ENCODE assay signal across 8 mouse cellular contexts in genomic region chr5:105792331-105792801, GRCm38 (mm10).
DNase-seq lines count a peak whose midpoint lies in the region; ATAC-seq and TF ChIP-seq lines count a peak whose summit lies in the region.

No protein-coding gene starts in this region.

- peak overlapping the region; percentile 48; the same call in 1 of the 2 replicates for H3K9ac ChIP-seq in ES-E14 (ENCODE audit: insufficient read depth, low read depth, low read length, poor library complexity, severe bottlenecking)
- peak overlapping the region; percentile 33 for H3K9ac ChIP-seq in midbrain, embryonic 16.5 days (ENCODE audit: low read depth, low read length)

- H3K4me1 ChIP-seq in ES-E14 (ENCODE audit: control insufficient read depth in 2 of 2, insufficient read depth in 2 of 2, low read length in 2 of 2, poor library complexity in 1 of 2): peaks cover 6 to 13% of the 10 kb centered on the region in 2 experiments; a peak in 3 of 4 replicates
- peaks cover 21% of the 10 kb centered on the region for H3K4me1 ChIP-seq in midbrain, embryonic 16.5 days (ENCODE audit: control insufficient read depth, insufficient read depth, low read length)

- DNase-seq in ES-E14 (ENCODE audit: low read depth, low spot score): no peak
- peak; percentile 48 to 54 for DNase-seq in cerebellum, postnatal 14 days
- DNase-seq in heart, postnatal 14 days: peak; percentile 22 to 33
- DNase-seq in kidney, postnatal 4 days: peak; percentile 64 to 77
- DNase-seq in B cell, adult 2 months: no peak
- DNase-seq in embryo, embryonic 10 days (ENCODE audit: low spot score): no peak

- intact Hi-C loops in heart, postnatal 14 days (cut with DNase I): loop anchor here (5.0 kb wide), 1 partner anchor 90 kb away; no protein-coding TSS in a partner anchor

- peak overlapping the region; percentile 61; the same call in 1 of the 2 replicates for H3K27ac ChIP-seq in ES-E14 (ENCODE audit: insufficient read depth, low read depth, low read length, poor library complexity, severe bottlenecking)
- H3K27ac ChIP-seq in midbrain, embryonic 16.5 days (ENCODE audit: low read length): peak overlapping the region; percentile 58

- in situ Hi-C loops in ES-E14 (cut with MboI; ENCODE audit: low sequenced_read_pairs in 2 of 2, unreplicated experiment in 2 of 2): no loop called here

- peak overlapping the region; percentile 39 for H3K4me2 ChIP-seq in midbrain, embryonic 16.5 days (ENCODE audit: low read length)

- H3K9me3 ChIP-seq in ES-E14 (ENCODE audit: control insufficient read depth, insufficient read depth, low read depth, low read length): no peaks in the 10 kb centered on the region
- H3K9me3 ChIP-seq in midbrain, embryonic 16.5 days (replicated peaks; ENCODE audit: control insufficient read depth, low read length, poor library complexity, severe bottlenecking): no peaks in the 10 kb centered on the region

- H3K27me3 ChIP-seq in midbrain, embryonic 16.5 days (ENCODE audit: control insufficient read depth, insufficient read depth, low read depth, low read length): no peaks in the 10 kb centered on the region

- peak; percentile 59 for ATAC-seq in midbrain, embryonic 16.5 days
- ATAC-seq in CD4-positive, CD25-positive, alpha-beta regulatory T cell, adult 4 months: no peak

- H3K36me3 ChIP-seq in ES-E14 (ENCODE audit: control insufficient read depth, insufficient read depth, low read length, poor library complexity, severe bottlenecking): no peaks in the 10 kb centered on the region; the same call in 1 of the 2 replicates
- H3K36me3 ChIP-seq in midbrain, embryonic 16.5 days (ENCODE audit: control insufficient read depth, insufficient read depth, low read length): no peaks in the 10 kb centered on the region

- WGBS in midbrain, embryonic 16.5 days: 10% methylated on average over 8 of the region's 8 CpGs

- peak overlapping the region; percentile 17 to 18; a peak in 2 of 4 replicates for H3K4me3 ChIP-seq in ES-E14 (ENCODE audit: insufficient read depth in 1 of 2, low read depth in 1 of 2, low read length in 2 of 2, poor library complexity in 1 of 2, severe bottlenecking in 1 of 2)
- H3K4me3 ChIP-seq in midbrain, embryonic 16.5 days (ENCODE audit: low read depth, low read length): no peak overlapping the region

TF ChIP-seq in ES-E14, 5 proteins besides CTCF, POLR2A, EP300 and RAD21:
- TF ChIP-seq ZNF384 (IDR thresholded peaks at IDR 0.05; ENCODE audit: low read depth, low read length) (no peak), CHD2 (IDR thresholded peaks at IDR 0.05; ENCODE audit: low read depth, low read length) (no peak), MAFK (IDR thresholded peaks at IDR 0.05; ENCODE audit: insufficient read depth, low read depth, low read length) (no peak), ZC3H11A (IDR thresholded peaks at IDR 0.05; ENCODE audit: borderline replicate concordance, low read depth, low read length) (no peak), HCFC1 (IDR thresholded peaks at IDR 0.05; ENCODE audit: borderline replicate concordance, insufficient read depth, low read length) (no peak)

Comparison
In these comparisons a context has a peak if more than half of its experiments do, and no peak if none do; other contexts are left out.
1. DNase-seq: peak in cerebellum, postnatal 14 days (2 of 2), heart, postnatal 14 days (2 of 2) and kidney, postnatal 4 days (2 of 2); none in ES-E14 (single experiment), B cell, adult 2 months (0 of 2) and embryo, embryonic 10 days (single experiment).